In the genomic region with DNA sequence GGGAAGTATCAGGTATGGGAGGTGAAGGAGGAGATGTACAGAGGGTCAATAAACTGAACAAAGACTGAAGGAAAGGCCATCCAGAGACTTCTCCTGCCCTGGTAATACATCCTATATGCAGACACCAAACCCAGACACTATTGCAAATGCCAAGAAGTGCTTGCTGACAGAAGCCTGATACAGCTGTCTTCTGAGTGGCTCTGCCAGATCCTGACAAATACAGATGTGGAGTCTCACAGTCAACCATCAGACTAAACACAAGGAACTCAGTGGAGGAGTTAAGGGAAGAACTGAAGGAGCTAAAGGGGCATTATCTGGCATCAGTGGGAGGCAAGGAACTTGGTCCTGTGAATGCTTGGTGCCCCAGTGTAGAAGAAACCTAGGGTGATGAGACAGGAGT, we compare ENCODE assay signal across 17 mouse cellular contexts.
"Had no signal": no experiment of that assay in that cellular context is flagged by ENCODE, and none has a peak within 500 bp of the region (broad histone marks: within the 10 kb centered on the region; RNA-seq: fewer than 3 reads in every experiment).

No protein-coding gene starts in this region.

- H3K27me3 ChIP-seq: liver, embryonic 13.5 days; liver, embryonic 15.5 days; megakaryocyte, embryonic 14.5 days; midbrain, embryonic 13.5 days; midbrain, embryonic 15.5 days; neural tube, embryonic 12.5 days; stomach, embryonic 15.5 days had no signal

- H3K9ac ChIP-seq: liver, embryonic 13.5 days; liver, embryonic 15.5 days; liver, postnatal 0 days; midbrain, embryonic 13.5 days; midbrain, embryonic 15.5 days; neural tube, embryonic 12.5 days; stomach, embryonic 15.5 days had no signal

- ATAC-seq: liver, postnatal 0 days; midbrain, embryonic 13.5 days; midbrain, embryonic 15.5 days had no signal

- H3K4me2 ChIP-seq: liver, embryonic 11.5 days; liver, embryonic 13.5 days; liver, embryonic 15.5 days; midbrain, embryonic 11.5 days; midbrain, embryonic 13.5 days; midbrain, embryonic 15.5 days; neural tube, embryonic 12.5 days; stomach, embryonic 15.5 days had no signal

- H3K36me3 ChIP-seq: liver, embryonic 13.5 days; liver, embryonic 15.5 days; midbrain, embryonic 13.5 days; midbrain, embryonic 15.5 days; neural tube, embryonic 12.5 days; stomach, embryonic 15.5 days had no signal

- H3K4me3 ChIP-seq: liver, embryonic 13.5 days; liver, embryonic 15.5 days; megakaryocyte, embryonic 14.5 days; midbrain, embryonic 13.5 days; midbrain, embryonic 15.5 days; neural tube, embryonic 12.5 days; stomach, embryonic 15.5 days had no signal

- H3K9me3 ChIP-seq: liver, embryonic 13.5 days; liver, embryonic 15.5 days; megakaryocyte, embryonic 14.5 days; midbrain, embryonic 13.5 days; midbrain, embryonic 15.5 days; neural tube, embryonic 12.5 days; stomach, embryonic 15.5 days had no signal

- DNase-seq: liver; liver, embryonic 13.5 days; liver, postnatal 0 days; right cerebral cortex, postnatal 14 days; thymus, adult 2 months; thymus, postnatal 25 days; thymus, postnatal 4 days had no signal

- H3K27ac ChIP-seq: liver, embryonic 13.5 days; liver, embryonic 15.5 days; macrophage; midbrain, embryonic 13.5 days; midbrain, embryonic 15.5 days; neural tube, embryonic 12.5 days; stomach, embryonic 15.5 days; stomach, postnatal 0 days had no signal

- H3K4me1 ChIP-seq: liver, embryonic 13.5 days; liver, embryonic 15.5 days; megakaryocyte, embryonic 14.5 days; midbrain, embryonic 13.5 days; midbrain, embryonic 15.5 days; neural tube, embryonic 12.5 days; stomach, embryonic 15.5 days had no signal
